Mouse (Mus musculus) fat pad, adult 2 months (tissue): ENCODE results near the gene Myh3.

Source experiments
- DNase-seq: peaks from one replicate; pipeline ENCODE4 v3.0.0-alpha.2; 2011; ENCODE audit warnings: low read depth, low spot score; ENCODE audit errors: extremely low read depth

The Myh3 gene

GRCm38 (mm10) chr11:67104242-67104641 is 26.1 kb downstream of the Myh3 start:
- DNase-seq, result no peak

- no peak for DNase-seq
Measured at GRCm38 (mm10) chr11:67104714-67105113, 26.6 kb downstream of the Myh3 start.

GRCm38 (mm10) chr11:67105689-67106088 is 27.6 kb downstream of the Myh3 start:
- no peak for DNase-seq

GRCm38 (mm10) chr11:67106973-67107372 is 28.9 kb downstream of the Myh3 start:
- DNase-seq, result no peak

GRCm38 (mm10) chr11:67110168-67110948 is 32.3 kb downstream of the Myh3 start:
- DNase-seq, result no peak

GRCm38 (mm10) chr11:67112019-67112850 is 34.1 kb downstream of the Myh3 start:
- DNase-seq, result no peak

- no peak for DNase-seq
Measured at GRCm38 (mm10) chr11:67112851-67113202, 34.7 kb downstream of the Myh3 start.

GRCm38 (mm10) chr11:67113381-67113780 is 35.3 kb downstream of the Myh3 start:
- no peak for DNase-seq

GRCm38 (mm10) chr11:67114261-67114660 is 36.2 kb downstream of the Myh3 start:
- DNase-seq, result no peak

GRCm38 (mm10) chr11:67114901-67115300 is 36.8 kb downstream of the Myh3 start:
- DNase-seq, result no peak

- DNase-seq, result no peak
Measured at GRCm38 (mm10) chr11:67116725-67117124, 38.6 kb downstream of the Myh3 start.

- no peak for DNase-seq
Measured at GRCm38 (mm10) chr11:67119539-67120070, 41.5 kb downstream of the Myh3 start.

GRCm38 (mm10) chr11:67120697-67121294 is 42.7 kb downstream of the Myh3 start:
- DNase-seq, result no peak

- DNase-seq, result no peak
Measured at GRCm38 (mm10) chr11:67124943-67125342, 46.8 kb downstream of the Myh3 start.

GRCm38 (mm10) chr11:67125361-67125760 is 47.3 kb downstream of the Myh3 start:
- no peak for DNase-seq

GRCm38 (mm10) chr11:67133526-67133925 is 55.4 kb downstream of the Myh3 start:
- DNase-seq, result no peak

- no peak for DNase-seq
Measured at GRCm38 (mm10) chr11:67134654-67135053, 56.6 kb downstream of the Myh3 start.

GRCm38 (mm10) chr11:67135532-67135931 is 57.4 kb downstream of the Myh3 start:
- DNase-seq, result no peak

- DNase-seq, result no peak
Measured at GRCm38 (mm10) chr11:67139556-67139955, 61.5 kb downstream of the Myh3 start.

GRCm38 (mm10) chr11:67140175-67140574 is 62.1 kb downstream of the Myh3 start:
- no peak for DNase-seq

GRCm38 (mm10) chr11:67141031-67141430 is 62.9 kb downstream of the Myh3 start:
- no peak for DNase-seq

GRCm38 (mm10) chr11:67142047-67142446 is 63.9 kb downstream of the Myh3 start:
- no peak for DNase-seq
